Mouse (Mus musculus): ENCODE data around the gene Itgav. TPM values are rescaled to one million over a fixed set of nuclear protein-coding genes. Genes with fewer than 3 reads are reported as not detected.

Itgav gene
- polyA plus RNA-seq, 2 experiments: 38.1 to 87.5 TPM

- no peak for TF ChIP-seq POLR2A (IDR thresholded peaks at IDR 0.05; ENCODE audit: borderline replicate concordance, extremely low read depth, insufficient read depth, insufficient read length)
- Histone ChIP-seq H3K36me3 (ENCODE audit: control insufficient read depth, insufficient read depth, low read length) (peaks cover 22% of the 10 kb centered on the region), H3K4me2 (replicated peaks; ENCODE audit: low read depth, low read length, severe bottlenecking) (no peak overlapping the region), H3K9me3 (ENCODE audit: control insufficient read depth, low read length) (no peaks in the 10 kb centered on the region), H3K27ac (replicated peaks; ENCODE audit: low read depth, low read length) (no peak overlapping the region), H3K4me3 (replicated peaks; ENCODE audit: low read length) (no peak overlapping the region), H3K27me3 (ENCODE audit: control insufficient read depth, insufficient read depth, low read length) (no peaks in the 10 kb centered on the region), H3K4me1 (ENCODE audit: control insufficient read depth, insufficient read depth, low read length) (no peaks in the 10 kb centered on the region; the same call in 1 of the 2 replicates), H3K9ac (ENCODE audit: low read depth, low read length, severe bottlenecking) (no peak overlapping the region)
- WGBS: 96% methylated on average over 10 of the region's 10 CpGs
- ATAC-seq (ENCODE audit: low FRiP score, low read depth) (no peak), DNase-seq (ENCODE audit: low spot score) (no peak)
Observed at GRCm38 (mm10) chr2:83748581-83749118, 24.5 kb downstream of the Itgav start.

- no peak overlapping the region for H3K27ac ChIP-seq (replicated peaks; ENCODE audit: low read depth, low read length)
- DNase-seq (ENCODE audit: low spot score) (no peak), ATAC-seq (ENCODE audit: low FRiP score, low read depth) (no peak)
- H3K4me3 ChIP-seq (replicated peaks; ENCODE audit: low read length): no peak overlapping the region
- TF ChIP-seq POLR2A (IDR thresholded peaks at IDR 0.05; ENCODE audit: borderline replicate concordance, extremely low read depth, insufficient read depth, insufficient read length): no peak
- no peaks in the 10 kb centered on the region for H3K27me3 ChIP-seq (ENCODE audit: control insufficient read depth, insufficient read depth, low read length)
- H3K36me3 ChIP-seq (ENCODE audit: control insufficient read depth, insufficient read depth, low read length): peaks cover 27% of the 10 kb centered on the region
- H3K4me1 ChIP-seq (ENCODE audit: control insufficient read depth, insufficient read depth, low read length): no peaks in the 10 kb centered on the region
- H3K9ac ChIP-seq (ENCODE audit: low read depth, low read length, severe bottlenecking): no peak overlapping the region
- H3K9me3 ChIP-seq (ENCODE audit: control insufficient read depth, low read length): no peaks in the 10 kb centered on the region
- WGBS: 90% methylated on average over 5 of the region's 5 CpGs
- H3K4me2 ChIP-seq (replicated peaks; ENCODE audit: low read depth, low read length, severe bottlenecking): no peak overlapping the region
Observed at GRCm38 (mm10) chr2:83753008-83753407, 28.8 kb downstream of the Itgav start.

- no peak for ATAC-seq (ENCODE audit: low FRiP score, low read depth)
- H3K27me3 ChIP-seq (ENCODE audit: control insufficient read depth, insufficient read depth, low read length): no peaks in the 10 kb centered on the region
- 59% methylated on average over 5 of the region's 5 CpGs for whole genome bisulfite sequencing
- no peak for DNase-seq (ENCODE audit: low spot score)
- H3K4me3 ChIP-seq (replicated peaks; ENCODE audit: low read length): no peak overlapping the region
- no peaks in the 10 kb centered on the region for H3K9me3 ChIP-seq (ENCODE audit: control insufficient read depth, low read length)
- TF ChIP-seq POLR2A (IDR thresholded peaks at IDR 0.05; ENCODE audit: borderline replicate concordance, extremely low read depth, insufficient read depth, insufficient read length): no peak
- peaks cover 24% of the 10 kb centered on the region for H3K36me3 ChIP-seq (ENCODE audit: control insufficient read depth, insufficient read depth, low read length)
- H3K4me1 ChIP-seq (ENCODE audit: control insufficient read depth, insufficient read depth, low read length): no peaks in the 10 kb centered on the region
- no peak overlapping the region for H3K4me2 ChIP-seq (replicated peaks; ENCODE audit: low read depth, low read length, severe bottlenecking)
- H3K27ac ChIP-seq (replicated peaks; ENCODE audit: low read depth, low read length): no peak overlapping the region
- no peak overlapping the region for H3K9ac ChIP-seq (ENCODE audit: low read depth, low read length, severe bottlenecking)
Observed at GRCm38 (mm10) chr2:83754306-83754837, 30.2 kb downstream of the Itgav start.

GRCm38 (mm10) chr2:83758606-83759215, 34.5 kb downstream of the Itgav start:
- DNase-seq (ENCODE audit: low spot score) (no peak), ATAC-seq (ENCODE audit: low FRiP score, low read depth) (no peak)
- Histone ChIP-seq H3K9me3 (ENCODE audit: control insufficient read depth, low read length) (no peaks in the 10 kb centered on the region), H3K9ac (ENCODE audit: low read depth, low read length, severe bottlenecking) (no peak overlapping the region), H3K4me2 (replicated peaks; ENCODE audit: low read depth, low read length, severe bottlenecking) (no peak overlapping the region), H3K27me3 (ENCODE audit: control insufficient read depth, insufficient read depth, low read length) (no peaks in the 10 kb centered on the region), H3K36me3 (ENCODE audit: control insufficient read depth, insufficient read depth, low read length) (peaks cover 30% of the 10 kb centered on the region), H3K4me1 (ENCODE audit: control insufficient read depth, insufficient read depth, low read length) (no peaks in the 10 kb centered on the region), H3K27ac (replicated peaks; ENCODE audit: low read depth, low read length) (no peak overlapping the region), H3K4me3 (replicated peaks; ENCODE audit: low read length) (no peak overlapping the region)
- 74% methylated on average over 7 of the region's 7 CpGs for WGBS
- TF ChIP-seq POLR2A (IDR thresholded peaks at IDR 0.05; ENCODE audit: borderline replicate concordance, extremely low read depth, insufficient read depth, insufficient read length): no peak

GRCm38 (mm10) chr2:83759216-83759648, 35.0 kb downstream of the Itgav start:
- Histone ChIP-seq H3K9me3 (ENCODE audit: control insufficient read depth, low read length) (no peaks in the 10 kb centered on the region), H3K4me2 (replicated peaks; ENCODE audit: low read depth, low read length, severe bottlenecking) (no peak overlapping the region), H3K36me3 (ENCODE audit: control insufficient read depth, insufficient read depth, low read length) (peaks cover 25% of the 10 kb centered on the region), H3K27me3 (ENCODE audit: control insufficient read depth, insufficient read depth, low read length) (no peaks in the 10 kb centered on the region), H3K27ac (replicated peaks; ENCODE audit: low read depth, low read length) (no peak overlapping the region), H3K9ac (ENCODE audit: low read depth, low read length, severe bottlenecking) (no peak overlapping the region), H3K4me3 (replicated peaks; ENCODE audit: low read length) (no peak overlapping the region), H3K4me1 (ENCODE audit: control insufficient read depth, insufficient read depth, low read length) (no peaks in the 10 kb centered on the region)
- WGBS: 66% methylated on average over 11 of the region's 11 CpGs
- no peak for TF ChIP-seq POLR2A (IDR thresholded peaks at IDR 0.05; ENCODE audit: borderline replicate concordance, extremely low read depth, insufficient read depth, insufficient read length)
- ATAC-seq (ENCODE audit: low FRiP score, low read depth) (no peak), DNase-seq (ENCODE audit: low spot score) (no peak)

Data from limb, embryonic 14.5 days (tissue).